Mouse (Mus musculus) CH12.LX (cell line): ENCODE results near the gene Ston2. TPM values are rescaled to one million over a fixed set of nuclear protein-coding genes. Genes with fewer than 3 reads are reported as not detected.

Source experiments
- DNase-seq: peaks from one replicate; pipeline ENCODE4 v3.0.0-alpha.2; 2013; ENCODE audit errors: extremely low read depth
- H3K27ac ChIP-seq: 2 replicates; pipeline ENCODE4 v1.5.1; 2012; ENCODE audit warnings: low read depth, mild to moderate bottlenecking, control low read depth, moderate library complexity; ENCODE audit not compliant: insufficient read depth
- H3K27me3 ChIP-seq: replicated peaks from 2 replicates; pipeline ENCODE3; 2012; ENCODE audit warnings: inconsistent platforms
- H3K36me3 ChIP-seq, 2 experiments: replicated peaks in 1 of 2; 2 replicates each; pipeline versions ENCODE3 to v1.6.1; 2012; ENCODE audit warnings: inconsistent platforms in 1 of 2, low read length in 1 of 2, mild to moderate bottlenecking in 1 of 2, mixed read lengths in 1 of 2, moderate library complexity in 1 of 2; ENCODE audit not compliant: control insufficient read depth in 1 of 2, insufficient read depth in 1 of 2
- H3K4me1 ChIP-seq, 2 experiments: 2 replicates each; pipeline ENCODE4 v1.6.1; 2012; ENCODE audit warnings: inconsistent platforms in 1 of 2, moderate library complexity in 1 of 2; ENCODE audit not compliant: insufficient read depth in 2 of 2, control insufficient read depth in 1 of 2
- H3K4me2 ChIP-seq: 2 replicates; pipeline ENCODE4 v1.6.1; 2012; ENCODE audit warnings: low read depth, mild to moderate bottlenecking, control low read depth; ENCODE audit not compliant: poor library complexity, insufficient read depth, severe bottlenecking
- H3K4me3 ChIP-seq, 3 experiments: fragments of 150-350 bp in 1 of 3; sonication (generic) in 1 of 3; replicated peaks in 1 of 3; 2 replicates each; pipeline versions ENCODE3 to v1.5.1; 2011 to 2012; ENCODE audit warnings: low read depth in 2 of 3, low read length in 2 of 3, mild to moderate bottlenecking in 2 of 3, moderate library complexity in 2 of 3, control low read depth in 1 of 3, improper control_type of control experiment in 1 of 3, inconsistent platforms in 1 of 3, mixed read lengths in 1 of 3; ENCODE audit not compliant: poor library complexity in 1 of 3
- H3K79me2 ChIP-seq: replicated peaks from 2 replicates; pipeline ENCODE4 v1.6.1; 2012; ENCODE audit warnings: mild to moderate bottlenecking, moderate library complexity; ENCODE audit not compliant: control insufficient read depth, poor library complexity, insufficient read depth, severe bottlenecking; ENCODE audit errors: extremely low read depth
- H3K9ac ChIP-seq: 2 replicates; pipeline ENCODE4 v1.6.1; 2012; ENCODE audit warnings: low read depth, mild to moderate bottlenecking, control low read depth, moderate library complexity; ENCODE audit not compliant: insufficient read depth
- H3K9me3 ChIP-seq: replicated peaks from 2 replicates; pipeline ENCODE3; 2012; ENCODE audit warnings: low read length, inconsistent platforms, mixed read lengths
- CHD2 ChIP-seq: IDR thresholded peaks from 2 replicates; pipeline ENCODE4 v1.6.1; 2011; ENCODE audit warnings: low read length, improper control_type of control experiment
- CTCF ChIP-seq, 2 experiments: IDR thresholded peaks in 1 of 2; conservative IDR thresholded peaks in 1 of 2; 2 replicates each; pipeline ENCODE4 v1.5.1; 2011 to 2012; ENCODE audit warnings: low read depth in 2 of 2, low read length in 2 of 2, improper control_type of control experiment in 1 of 2, inconsistent platforms in 1 of 2, mild to moderate bottlenecking in 1 of 2, moderate library complexity in 1 of 2
- E2F4 ChIP-seq: IDR thresholded peaks from 2 replicates; pipeline ENCODE4 v1.6.1; 2011; ENCODE audit warnings: low read depth, low read length, improper control_type of control experiment; ENCODE audit not compliant: insufficient replicate concordance
- ETS1 ChIP-seq: conservative IDR thresholded peaks from 2 replicates; pipeline ENCODE4 v1.6.1; 2012; ENCODE audit warnings: low read depth, mild to moderate bottlenecking, inconsistent platforms, low read length, improper control_type of control experiment, moderate library complexity
- HCFC1 ChIP-seq: IDR thresholded peaks from 2 replicates; pipeline ENCODE4 v1.6.1; 2012; ENCODE audit warnings: low read depth, mild to moderate bottlenecking, inconsistent platforms, low read length, improper control_type of control experiment
- IRF4 ChIP-seq: IDR thresholded peaks from 2 replicates; pipeline ENCODE4 v1.6.1; 2014; ENCODE audit warnings: low read depth, mild to moderate bottlenecking, inconsistent platforms, low read length, improper control_type of control experiment
- KAT2A ChIP-seq: IDR thresholded peaks from 2 replicates; pipeline ENCODE4 v1.6.1; 2012; ENCODE audit warnings: low read length, improper control_type of control experiment, inconsistent platforms; ENCODE audit not compliant: insufficient replicate concordance
- MAFK ChIP-seq: IDR thresholded peaks from 2 replicates; pipeline ENCODE4 v1.6.1; 2011; ENCODE audit warnings: low read length, improper control_type of control experiment; ENCODE audit not compliant: insufficient replicate concordance
- MAX ChIP-seq: IDR thresholded peaks from 2 replicates; pipeline ENCODE4 v1.6.1; 2011; ENCODE audit warnings: low read length, improper control_type of control experiment
- MAZ ChIP-seq: IDR thresholded peaks from 2 replicates; pipeline ENCODE4 v1.6.1; 2012; ENCODE audit warnings: low read depth, mild to moderate bottlenecking, inconsistent platforms, low read length, improper control_type of control experiment, moderate library complexity
- MYC ChIP-seq: IDR thresholded peaks from 2 replicates; pipeline ENCODE4 v1.6.1; 2011; ENCODE audit warnings: low read depth, mild to moderate bottlenecking, improper control_type of control experiment, low read length
- NRF1 ChIP-seq: IDR thresholded peaks from 2 replicates; pipeline ENCODE4 v1.6.1; 2014; ENCODE audit warnings: low read depth, mild to moderate bottlenecking, inconsistent platforms, low read length, improper control_type of control experiment, moderate library complexity
- RAD21 ChIP-seq: IDR thresholded peaks from 2 replicates; pipeline ENCODE4 v1.6.1; 2011; ENCODE audit warnings: low read depth, mild to moderate bottlenecking, low read length, improper control_type of control experiment, moderate library complexity
- SMC3 ChIP-seq: IDR thresholded peaks from 2 replicates; pipeline ENCODE4 v1.6.1; 2011; ENCODE audit warnings: low read depth, low read length, improper control_type of control experiment
- TBP ChIP-seq: conservative IDR thresholded peaks from 2 replicates; pipeline ENCODE4 v1.6.1; 2011; ENCODE audit warnings: low read depth, low read length, improper control_type of control experiment
- UBTF ChIP-seq: IDR thresholded peaks from 2 replicates; pipeline ENCODE4 v1.6.1; 2012; ENCODE audit warnings: low read depth, mild to moderate bottlenecking, inconsistent platforms, low read length, improper control_type of control experiment, moderate library complexity
- ZC3H11A ChIP-seq: IDR thresholded peaks from 2 replicates; pipeline ENCODE4 v1.6.1; 2012; ENCODE audit warnings: low read depth, mild to moderate bottlenecking, inconsistent platforms, low read length, improper control_type of control experiment
- ZNF384 ChIP-seq: IDR thresholded peaks from 2 replicates; pipeline ENCODE4 v1.6.1; 2012; ENCODE audit warnings: low read depth, low read length, improper control_type of control experiment, inconsistent platforms
- dilution Hi-C: fragments of 300-500 bp; cut with MboI; formaldehyde crosslinking; loops from 2 replicates; pipeline ENCODE4 v1.14.3; 2020; ENCODE audit warnings: low sequenced_read_pairs; ENCODE audit not compliant: extremely low pct_unique_long_range_greater_than_20kb, extremely low pct_ligation_motif_present
- in situ Hi-C: fragments of 300-500 bp; cut with MboI; formaldehyde crosslinking; loops from 3 replicates; pipeline ENCODE4 v1.14.3; 2019; ENCODE audit warnings: low sequenced_read_pairs, low pct_ligation_motif_present, low pct_unique_long_range_greater_than_20kb, mixed read lengths
- polyA plus RNA-seq: library from polyadenylated mRNA; unstranded; fragments of >175 nt; gene quantifications from 2 replicates; pipeline ENCODE4 v1.2.1, GENCODE M21; 2012; ENCODE audit warnings: low read depth; ENCODE audit not compliant: insufficient read length
- total RNA-seq, 2 experiments: library from RNA; depleted of rRNA; stranded (reverse); fragments of 300-350 nt in 1 of 2; fragments of >200 nt in 1 of 2; gene quantifications; 2 replicates each; pipeline ENCODE4 v1.2.3; 2012 to 2014

Ston2 gene
- total and polyA plus RNA-seq, 3 experiments, result 0.21 to 0.34 TPM; not detected in 1

GRCm38 (mm10) chr12:91820461-91820860, 32.3 kb upstream of the Ston2 start:
- dilution Hi-C loops, result no loop called here
- in situ Hi-C loops, result no loop called here

GRCm38 (mm10) chr12:91818726-91819125, 30.5 kb upstream of the Ston2 start:
- in situ Hi-C loops (no loop called here), dilution Hi-C loops (no loop called here)
- H3K27me3 ChIP-seq, result no peaks in the 10 kb centered on the region
- peaks cover 2 to 12% of the 10 kb centered on the region in 2 experiments; a peak in 3 of 4 replicates for H3K4me1 ChIP-seq
- H3K4me2 ChIP-seq, result no peak overlapping the region
- no peak overlapping the region for H3K9ac ChIP-seq
- no peaks in the 10 kb centered on the region for H3K79me2 ChIP-seq
- H3K4me3 ChIP-seq, result no peak overlapping the region
- no peaks in the 10 kb centered on the region for H3K9me3 ChIP-seq
- H3K27ac ChIP-seq, result no peak overlapping the region
- no peak for TF ChIP-seq SMC3
- no peak for TF ChIP-seq MAZ
- TF ChIP-seq IRF4, result no peak
- TF ChIP-seq RAD21, result no peak
- TF ChIP-seq HCFC1, result no peak
- TF ChIP-seq ZNF384, result no peak
- TF ChIP-seq MYC, result no peak
- TF ChIP-seq MAX, result no peak
- TF ChIP-seq TBP, result no peak
- TF ChIP-seq KAT2A, result no peak
- no peak for TF ChIP-seq MAFK
- no peak for TF ChIP-seq CTCF (conservative IDR thresholded peaks at IDR 0.05 in 1 of 2, IDR thresholded peaks at IDR 0.05 in 1 of 2; ENCODE audit: low read depth in 2 of 2, low read length in 2 of 2)
- no peak for TF ChIP-seq ETS1
- no peak for TF ChIP-seq UBTF
- TF ChIP-seq E2F4, result no peak
- no peak for TF ChIP-seq CHD2
- no peak for TF ChIP-seq NRF1
- H3K36me3 ChIP-seq, result peaks cover 82 to 94% of the 10 kb centered on the region in 2 experiments
- no peak for DNase-seq

More at GRCm38 (mm10) chr12:91820461-91820860, 32.3 kb upstream of the Ston2 start:
- Histone ChIP-seq H3K9me3 (no peaks in the 10 kb centered on the region), H3K9ac (no peak overlapping the region), H3K79me2 (no peaks in the 10 kb centered on the region), H3K27ac (no peak overlapping the region), H3K4me2 (no peak overlapping the region), H3K4me3 (no peak overlapping the region), H3K36me3 (peaks cover 82 to 94% of the 10 kb centered on the region in 2 experiments), H3K27me3 (no peaks in the 10 kb centered on the region), H3K4me1 (peaks cover 2 to 8% of the 10 kb centered on the region in 2 experiments; a peak in 3 of 4 replicates)
- TF ChIP-seq ZC3H11A, result no peak
- no peak for DNase-seq
